Mouse (Mus musculus) kidney, adult 18-20 months (tissue): ENCODE results near the gene Utp20.

Experiments used
- DNase-seq: peaks from one replicate; pipeline ENCODE4 v3.0.0; 2021

Gene Utp20

GRCm38 (mm10) chr10:88714744-88715143 lies 111.9 kb downstream of the Utp20 start:
- DNase-seq = no peak

GRCm38 (mm10) chr10:88712359-88712758 lies 114.2 kb downstream of the Utp20 start:
- no peak for DNase-seq

GRCm38 (mm10) chr10:88708671-88709523 lies 117.7 kb downstream of the Utp20 start:
- no peak for DNase-seq

- no peak for DNase-seq
Observed at GRCm38 (mm10) chr10:88700938-88701337, 125.7 kb downstream of the Utp20 start.
